Mouse (Mus musculus) embryonic facial prominence, embryonic 13.5 days (tissue): Measurements from ENCODE around the gene Mmd2. TPM values are rescaled to one million over a fixed set of nuclear protein-coding genes. Genes with fewer than 3 reads are reported as not detected.
A peak's percentile ranks its signal among the peaks of the same experiment; 100 is the strongest.

Experiments used
- ATAC-seq: fragments of 200-750 bp; cut with Nextera tagmentation; 2 replicates; pipeline ENCODE4 v1.8.0; 2017; ENCODE audit warnings: low read depth; ENCODE audit not compliant: insufficient number of reproducible peaks, insufficient read depth, low FRiP score, low TSS enrichment
- H3K27ac ChIP-seq: fragments of 300-500 bp; sonication (generic); 2 replicates; pipeline ENCODE4 v1.5.1; 2015; ENCODE audit warnings: moderate library complexity, mild to moderate bottlenecking, inconsistent platforms
- H3K27me3 ChIP-seq: fragments of 300-500 bp; sonication (generic); 2 replicates; pipeline ENCODE4 v1.6.1; 2015; ENCODE audit warnings: mild to moderate bottlenecking, inconsistent platforms
- H3K36me3 ChIP-seq: fragments of 300-500 bp; sonication (generic); 2 replicates; pipeline ENCODE4 v1.6.1; 2015; ENCODE audit warnings: mild to moderate bottlenecking, inconsistent platforms
- H3K4me1 ChIP-seq: fragments of 300-500 bp; sonication (generic); 2 replicates; pipeline ENCODE4 v1.6.1; 2015; ENCODE audit warnings: inconsistent platforms
- H3K4me2 ChIP-seq: fragments of 300-500 bp; sonication (generic); 2 replicates; pipeline ENCODE4 v1.6.1; 2015; ENCODE audit warnings: moderate library complexity, mild to moderate bottlenecking, inconsistent platforms
- H3K4me3 ChIP-seq: fragments of 300-500 bp; sonication (generic); 2 replicates; pipeline ENCODE4 v1.5.1; 2015; ENCODE audit warnings: mild to moderate bottlenecking, inconsistent platforms
- H3K9ac ChIP-seq: fragments of 300-500 bp; sonication (generic); 2 replicates; pipeline ENCODE4 v1.6.1; 2015; ENCODE audit warnings: mild to moderate bottlenecking, inconsistent platforms
- H3K9me3 ChIP-seq: fragments of 300-500 bp; sonication (generic); 2 replicates; pipeline ENCODE4 v1.6.1; 2016; ENCODE audit warnings: inconsistent platforms
- whole genome bisulfite sequencing: fragments of 180-500 bp; shearing (Covaris S2); methylation state at CpG from one replicate; pipeline ENCODE4 v1.1.7; 2015; ENCODE audit warnings: mixed read lengths; 5-methylcytosine and 5-hydroxymethylcytosine counted together
- polyA plus RNA-seq: library from polyadenylated mRNA; unstranded; fragments of >200 nt; fragmentation: Nextera tagmentation; extraction: Ambion mirVana; gene quantifications from 2 replicates; pipeline ENCODE4 v1.2.1, GENCODE M21; 2015

Gene Mmd2
- polyA plus RNA-seq, 1 experiment from 2014 or later = 3.1 TPM

DNA sequence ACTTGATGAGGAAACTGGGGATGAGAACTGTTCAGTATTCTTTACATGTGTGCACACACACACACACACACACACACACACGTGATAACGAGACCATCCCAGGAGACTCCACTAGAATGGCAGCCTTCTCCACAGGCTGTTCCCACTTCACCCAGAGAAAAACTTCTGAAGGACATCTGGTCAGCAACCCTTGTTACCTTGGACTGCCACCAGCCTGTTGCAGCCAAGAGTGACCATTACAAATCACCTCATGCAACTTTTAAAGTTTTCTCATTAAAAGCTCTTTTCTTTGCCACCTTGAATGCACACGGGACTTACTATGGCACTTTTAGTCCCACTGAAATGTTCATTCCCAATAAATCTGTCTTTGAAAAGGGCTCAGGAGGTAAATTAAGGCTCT, 71.3 kb downstream of the Mmd2 start:
- no peaks in the 10 kb centered on the region for H3K36me3 ChIP-seq
- no peaks in the 10 kb centered on the region for H3K27me3 ChIP-seq
- no peaks in the 10 kb centered on the region for H3K9me3 ChIP-seq
- H3K4me1 ChIP-seq = no peaks in the 10 kb centered on the region
- no peak overlapping the region for H3K4me3 ChIP-seq
- H3K27ac ChIP-seq = no peak overlapping the region
- 81% methylated on average over 3 of the region's 3 CpGs for WGBS
- no peak overlapping the region for H3K4me2 ChIP-seq
- no peak overlapping the region for H3K9ac ChIP-seq
- no peak for ATAC-seq

DNA sequence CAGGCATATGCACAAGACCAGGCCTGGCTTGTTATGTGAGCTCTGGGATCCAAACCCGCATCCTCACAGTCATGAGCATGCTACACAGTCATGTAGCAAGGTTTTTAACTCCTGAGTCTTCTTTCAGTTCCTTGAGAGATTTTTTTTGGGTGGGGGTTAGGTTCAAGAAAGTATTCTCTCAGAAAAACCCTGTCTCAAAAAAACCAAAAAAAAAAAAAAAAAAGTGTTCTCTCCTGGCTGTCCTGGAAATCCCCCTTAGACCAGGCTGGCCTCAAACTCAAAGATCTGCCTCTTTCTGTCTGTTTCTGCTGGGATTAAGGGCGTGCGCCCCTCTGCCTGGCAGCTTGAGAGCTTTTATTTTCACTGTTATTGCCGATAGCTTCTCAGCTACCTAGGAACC, 73.2 kb downstream of the Mmd2 start:
- H3K27ac ChIP-seq = no peak overlapping the region
- peaks cover 7% of the 10 kb centered on the region for H3K27me3 ChIP-seq
- H3K4me1 ChIP-seq = no peaks in the 10 kb centered on the region
- no peak overlapping the region for H3K4me3 ChIP-seq
- 79% methylated on average over 4 of the region's 4 CpGs for WGBS
- no peaks in the 10 kb centered on the region for H3K9me3 ChIP-seq
- no peaks in the 10 kb centered on the region for H3K36me3 ChIP-seq
- no peak for ATAC-seq
- no peak overlapping the region for H3K4me2 ChIP-seq
- H3K9ac ChIP-seq = no peak overlapping the region

DNA sequence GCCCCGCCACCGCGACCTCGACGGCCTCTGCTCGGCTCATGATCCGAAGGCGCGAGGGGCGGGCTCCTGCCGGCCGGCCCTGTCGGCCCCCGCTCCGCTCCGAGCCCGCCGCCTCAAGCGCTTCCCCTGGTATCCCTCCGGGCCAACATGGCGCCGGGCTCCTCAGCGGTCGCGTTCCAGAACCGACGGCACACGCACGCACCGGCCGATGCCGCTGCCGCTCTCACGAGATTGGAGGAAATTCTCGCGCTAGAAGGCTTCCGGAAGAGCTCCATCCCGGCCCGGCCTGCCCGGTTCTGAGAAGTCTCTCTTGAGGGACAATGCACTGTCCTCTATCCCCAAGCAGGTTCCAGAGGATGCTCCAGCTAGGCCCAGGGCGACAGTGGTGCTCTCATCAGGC, 78.7 kb downstream of the Mmd2 start, which contains the start of gene Papolb:
Gene Papolb (minus strand): TSS at position 162 of the 400 bp plus-strand sequence.
- Histone ChIP-seq H3K4me3 (peak within 1 kb of the TSS; percentile 29), H3K4me2 (peak within 1 kb of the TSS; percentile 53), H3K9ac (peak within 1 kb of the TSS; percentile 51), H3K27me3 (peaks cover 35% of the 10 kb centered on the region), H3K4me1 (no peaks in the 10 kb centered on the region), H3K27ac (no peak within 1 kb of the TSS), H3K36me3 (no peaks in the 10 kb centered on the region), H3K9me3 (no peaks in the 10 kb centered on the region)
- ATAC-seq = no peak
- WGBS = 29% methylated on average over 41 of the region's 41 CpGs

DNA sequence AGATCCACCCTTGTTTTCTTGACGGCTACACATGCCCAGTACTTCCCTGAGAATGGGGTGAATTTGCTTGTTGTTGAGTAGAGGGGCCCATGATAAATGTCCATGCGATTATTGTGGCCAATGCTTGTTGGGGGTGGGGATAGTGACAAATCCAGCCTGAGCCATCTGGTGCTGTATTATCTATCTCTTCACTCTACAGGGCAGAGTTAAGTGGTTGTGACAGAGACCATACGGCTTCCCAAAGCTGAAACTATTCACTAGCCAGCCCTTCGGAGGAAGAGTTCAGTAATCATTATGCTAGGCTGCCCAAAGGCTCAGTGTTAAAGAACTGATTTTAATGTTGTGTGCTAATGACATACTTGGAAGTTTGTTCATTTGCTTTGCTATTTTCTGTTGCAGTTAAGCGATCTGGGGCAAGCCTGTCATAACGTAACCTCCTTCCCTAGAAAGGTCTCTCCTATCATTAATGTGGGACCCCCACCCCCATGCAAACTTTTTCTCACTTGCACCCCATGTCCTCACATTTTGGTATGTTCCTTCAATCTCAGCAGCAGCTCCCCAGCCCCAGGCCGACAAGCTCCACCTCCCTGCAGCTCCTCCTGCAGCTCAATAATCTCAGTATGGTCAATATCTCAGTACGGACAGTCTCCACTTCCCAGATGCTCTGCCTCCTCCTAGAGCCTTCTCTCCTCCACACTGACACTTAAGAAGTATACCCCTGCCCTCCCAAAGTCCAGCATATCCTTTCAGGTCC, 83.7 kb downstream of the Mmd2 start:
- no peaks in the 10 kb centered on the region for H3K9me3 ChIP-seq
- H3K4me1 ChIP-seq = no peaks in the 10 kb centered on the region
- no peak overlapping the region for H3K4me3 ChIP-seq
- H3K27me3 ChIP-seq = peaks cover 23% of the 10 kb centered on the region
- H3K36me3 ChIP-seq = no peaks in the 10 kb centered on the region
- no peak for ATAC-seq
- H3K4me2 ChIP-seq = no peak overlapping the region
- H3K27ac ChIP-seq = no peak overlapping the region
- no peak overlapping the region for H3K9ac ChIP-seq
- WGBS = 73% methylated on average over 8 of the region's 8 CpGs

DNA sequence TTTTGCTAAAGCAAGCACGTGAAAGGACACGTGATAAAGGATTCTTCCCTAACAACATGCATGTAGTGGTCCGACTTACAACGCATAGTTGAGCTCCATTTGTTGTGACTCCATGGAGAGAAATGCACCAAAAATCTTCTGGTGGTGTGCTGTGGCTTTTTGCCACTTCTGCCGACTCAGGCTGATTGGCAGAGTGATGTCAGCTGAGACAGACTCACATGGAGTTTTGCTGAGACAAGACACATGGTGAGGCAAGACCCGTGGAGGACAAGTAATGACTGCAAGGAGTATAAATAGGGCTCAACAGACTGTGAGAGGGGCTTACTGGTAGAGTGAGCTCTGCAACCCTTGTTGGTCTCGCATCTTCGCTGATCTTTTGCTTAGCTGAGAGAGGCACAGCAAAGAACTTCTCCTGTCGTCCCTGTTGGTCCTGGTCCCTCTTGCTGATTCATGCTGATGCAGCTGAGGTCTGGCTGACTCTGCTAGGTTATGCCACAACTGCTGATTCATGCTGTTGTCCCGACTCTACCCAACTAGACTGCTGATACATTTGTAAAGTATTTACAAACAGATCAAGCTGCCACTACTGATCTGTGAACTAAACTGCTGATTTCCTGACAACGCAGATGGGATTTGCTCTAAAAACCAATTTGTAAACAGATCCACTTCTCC, 87.3 kb downstream of the Mmd2 start:
- H3K4me3 ChIP-seq = no peak overlapping the region
- no peak overlapping the region for H3K9ac ChIP-seq
- H3K4me1 ChIP-seq = peaks cover 14% of the 10 kb centered on the region; the same call in 1 of the 2 replicates
- no peaks in the 10 kb centered on the region for H3K27me3 ChIP-seq
- H3K27ac ChIP-seq = no peak overlapping the region
- no peak for ATAC-seq
- 81% methylated on average over 11 of the region's 11 CpGs for WGBS
- no peaks in the 10 kb centered on the region for H3K36me3 ChIP-seq
- no peaks in the 10 kb centered on the region for H3K9me3 ChIP-seq
- no peak overlapping the region for H3K4me2 ChIP-seq

DNA sequence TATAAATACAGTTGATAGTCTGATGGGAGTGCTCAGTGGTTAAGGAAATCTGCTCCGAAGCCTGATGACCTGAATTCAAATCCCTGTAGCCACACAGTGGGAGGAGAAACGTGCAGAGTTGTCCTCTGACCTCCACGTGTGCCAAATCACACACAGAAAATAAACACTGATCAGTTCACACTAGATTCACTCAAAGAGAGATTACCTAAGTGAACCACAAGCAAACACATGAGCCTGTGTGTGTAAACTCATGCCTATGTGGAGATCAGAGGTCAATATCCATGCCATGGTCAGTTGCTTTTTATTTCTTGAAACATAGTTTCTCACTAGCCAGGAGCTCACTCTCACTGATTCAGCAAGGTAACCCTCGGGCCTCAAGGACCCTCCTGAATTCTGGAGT, 88.2 kb downstream of the Mmd2 start:
- WGBS = 68% methylated on average over 4 of the region's 4 CpGs
- no peaks in the 10 kb centered on the region for H3K36me3 ChIP-seq
- H3K4me3 ChIP-seq = no peak overlapping the region
- no peak overlapping the region for H3K9ac ChIP-seq
- no peak for ATAC-seq
- no peak overlapping the region for H3K4me2 ChIP-seq
- H3K9me3 ChIP-seq = no peaks in the 10 kb centered on the region
- H3K27ac ChIP-seq = no peak overlapping the region
- no peaks in the 10 kb centered on the region for H3K27me3 ChIP-seq
- peaks cover 14% of the 10 kb centered on the region; the same call in 1 of the 2 replicates for H3K4me1 ChIP-seq

DNA sequence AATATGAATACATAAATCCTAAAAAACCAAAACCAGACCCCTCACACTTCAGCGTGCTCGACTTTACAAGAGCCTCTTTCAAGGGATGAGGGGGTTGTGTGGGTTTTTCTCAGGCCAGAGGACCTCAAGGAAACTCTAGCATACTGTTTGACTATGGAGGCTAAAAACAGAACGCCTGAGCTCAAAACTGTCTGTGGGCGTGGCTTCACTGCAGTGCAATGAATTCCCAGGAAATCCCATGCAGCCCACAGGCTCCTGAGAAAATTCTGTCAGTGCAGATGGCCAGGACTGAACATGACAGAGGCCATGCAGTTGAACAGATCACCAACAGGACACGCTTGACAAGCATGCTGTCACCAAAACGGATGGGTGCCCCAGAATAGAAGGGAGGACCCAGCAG, 89.6 kb downstream of the Mmd2 start:
- 51% methylated on average over 6 of the region's 6 CpGs for WGBS
- Histone ChIP-seq H3K4me1 (peaks cover 14% of the 10 kb centered on the region; the same call in 1 of the 2 replicates), H3K36me3 (no peaks in the 10 kb centered on the region), H3K9ac (no peak overlapping the region), H3K27me3 (no peaks in the 10 kb centered on the region), H3K4me3 (no peak overlapping the region), H3K9me3 (no peaks in the 10 kb centered on the region), H3K27ac (no peak overlapping the region), H3K4me2 (no peak overlapping the region)
- no peak for ATAC-seq

Other genes with a start within 250 kb of the Mmd2 start
- 5.0 and 6.3 TPM in 2 replicates for gene Foxk1, start 207.3 kb downstream of the Mmd2 start, polyA plus RNA-seq
- gene Ap5z1, start 144.9 kb downstream of the Mmd2 start, polyA plus RNA-seq = 8.9 and 9.7 TPM in 2 replicates
- 0.04 and 0.18 TPM in 2 replicates for gene Papolb, start 78.7 kb downstream of the Mmd2 start, polyA plus RNA-seq
- 6.0 and 8.0 TPM in 2 replicates for gene Radil, start 57.7 kb downstream of the Mmd2 start, polyA plus RNA-seq
- 50.2 and 55.0 TPM in 2 replicates for gene Wipi2, start 18.9 kb upstream of the Mmd2 start, polyA plus RNA-seq
- gene Slc29a4, start 83.7 kb upstream of the Mmd2 start, polyA plus RNA-seq = 11.4 and 12.8 TPM in 2 replicates
- gene Tnrc18, start 208.9 kb upstream of the Mmd2 start, polyA plus RNA-seq = 44.0 and 55.7 TPM in 2 replicates